Mouse (Mus musculus) neutrophil, adult 5-6 weeks (primary cell): ENCODE data around the gene Ccdc115. TPM values are rescaled to one million over a fixed set of nuclear protein-coding genes. Genes with fewer than 3 reads are reported as not detected.
"Not testable (repeated sequence)": the region's sequence is repeated elsewhere in the genome, so short reads cannot be mapped to it uniquely, and the experiment has no call there.

Source experiments
- ATAC-seq: fragments of 151-379, 151-347 bp; 2 replicates; pipeline ENCODE4 v1.8.0; 2017; ENCODE audit warnings: mild to moderate bottlenecking, moderate TSS enrichment; ENCODE audit not compliant: insufficient number of reproducible peaks, poor library complexity, low FRiP score, severe bottlenecking; ENCODE audit errors: extremely low read depth
- total RNA-seq: library from RNA; stranded (forward); fragments of 200-1000 nt; gene quantifications from 2 replicates; pipeline ENCODE4 v1.2.3, GENCODE M21; 2017

The Ccdc115 gene
- total RNA-seq, 1 experiment from 2014 or later, result 22.7 TPM

GRCm38 (mm10) chr1:34443124-34443523, 3.7 kb upstream of the Ccdc115 start:
- ATAC-seq, result no peak

- no peak for ATAC-seq
These were observed 624 bp upstream of the Ccdc115 start for GRCm38 (mm10) chr1:34439961-34440630.

- no peak for ATAC-seq
These were observed 956 bp downstream of the Ccdc115 start for GRCm38 (mm10) chr1:34438381-34439051.

GRCm38 (mm10) chr1:34437366-34437765, 2.1 kb downstream of the Ccdc115 start:
- not testable (repeated sequence) for ATAC-seq

- ATAC-seq, result no peak
These were observed 3.1 kb downstream of the Ccdc115 start for GRCm38 (mm10) chr1:34436374-34436773.

- no peak for ATAC-seq
These were observed 3.9 kb downstream of the Ccdc115 start for GRCm38 (mm10) chr1:34435371-34436120.

- peak; percentile 11; the same call in 1 of the 2 replicates for ATAC-seq
These were observed 4.8 kb downstream of the Ccdc115 start for GRCm38 (mm10) chr1:34434660-34435160.

- ATAC-seq, result peak; percentile 23; the same call in 1 of the 2 replicates
These were observed 5.5 kb downstream of the Ccdc115 start for GRCm38 (mm10) chr1:34433891-34434521.

GRCm38 (mm10) chr1:34432776-34433481, 6.5 kb downstream of the Ccdc115 start:
- ATAC-seq, result peak; percentile 34; the same call in 1 of the 2 replicates

GRCm38 (mm10) chr1:34432411-34432775, 7.1 kb downstream of the Ccdc115 start:
- no peak for ATAC-seq

- ATAC-seq, result no peak
These were observed 8.0 kb downstream of the Ccdc115 start for GRCm38 (mm10) chr1:34431431-34431830.

- ATAC-seq, result no peak
These were observed 8.5 kb downstream of the Ccdc115 start for GRCm38 (mm10) chr1:34430981-34431380.

GRCm38 (mm10) chr1:34429281-34429680, 10.2 kb downstream of the Ccdc115 start:
- ATAC-seq, result no peak

- no peak for ATAC-seq
These were observed 11.0 kb downstream of the Ccdc115 start for GRCm38 (mm10) chr1:34428466-34428865.

GRCm38 (mm10) chr1:34399182-34399953, 40.1 kb downstream of the Ccdc115 start:
- ATAC-seq, result no peak

GRCm38 (mm10) chr1:34396321-34396720, 43.2 kb downstream of the Ccdc115 start:
- ATAC-seq, result no peak

GRCm38 (mm10) chr1:34389234-34389891, 50.1 kb downstream of the Ccdc115 start:
- ATAC-seq, result no peak
